Mouse (Mus musculus) right cerebral cortex, adult 2 months (tissue): ENCODE data around the gene Dnajc28.
"Not testable (repeated sequence)": the region's sequence is repeated elsewhere in the genome, so short reads cannot be mapped to it uniquely, and the experiment has no call there.

Source experiments
- DNase-seq, 2 experiments: peaks; one replicate each; pipeline ENCODE4 v3.0.0; 2021 to 2022; ENCODE audit warnings: low spot score in 2 of 2

The Dnajc28 gene

GRCm38 (mm10) chr16:91618511-91619501, at the start of gene Dnajc28:
TSS of gene Dnajc28 (minus strand) at chr16:91619026.
- DNase-seq = peak; percentile 86

- no peak for DNase-seq
Measured at GRCm38 (mm10) chr16:91663795-91664194, 45.0 kb upstream of the Dnajc28 start.

- DNase-seq = peak; percentile 34 to 47
Measured at GRCm38 (mm10) chr16:91662336-91662735, 43.5 kb upstream of the Dnajc28 start.

DNA sequence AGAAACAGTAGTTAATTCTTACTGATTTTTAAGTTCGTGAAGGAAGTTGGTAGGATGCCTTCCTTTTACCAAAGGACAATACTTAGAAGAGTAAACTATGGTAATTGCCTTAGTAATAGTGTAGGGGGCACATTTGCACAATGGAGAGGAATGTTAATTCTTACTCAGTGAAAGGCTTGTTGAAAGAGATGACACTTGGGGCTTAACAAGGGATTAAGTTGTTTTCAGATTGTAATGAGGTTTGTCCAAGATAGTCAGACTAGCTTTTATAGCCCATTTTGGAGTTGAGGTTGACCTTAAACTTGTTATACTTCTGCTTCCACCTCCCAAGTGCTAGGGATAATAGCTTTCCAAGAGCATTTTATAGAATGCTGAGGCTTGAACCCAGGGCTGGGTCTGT, 42.6 kb upstream of the Dnajc28 start:
- DNase-seq = no peak

GRCm38 (mm10) chr16:91659798-91660197, 41.0 kb upstream of the Dnajc28 start:
- DNase-seq = no peak

GRCm38 (mm10) chr16:91658471-91658870, 39.6 kb upstream of the Dnajc28 start:
- DNase-seq = no peak

GRCm38 (mm10) chr16:91657285-91657684, 38.5 kb upstream of the Dnajc28 start:
- DNase-seq = no peak

- DNase-seq = no peak
Measured at GRCm38 (mm10) chr16:91655285-91655684, 36.5 kb upstream of the Dnajc28 start.

GRCm38 (mm10) chr16:91652191-91652590, 33.4 kb upstream of the Dnajc28 start:
- DNase-seq = no peak

DNA sequence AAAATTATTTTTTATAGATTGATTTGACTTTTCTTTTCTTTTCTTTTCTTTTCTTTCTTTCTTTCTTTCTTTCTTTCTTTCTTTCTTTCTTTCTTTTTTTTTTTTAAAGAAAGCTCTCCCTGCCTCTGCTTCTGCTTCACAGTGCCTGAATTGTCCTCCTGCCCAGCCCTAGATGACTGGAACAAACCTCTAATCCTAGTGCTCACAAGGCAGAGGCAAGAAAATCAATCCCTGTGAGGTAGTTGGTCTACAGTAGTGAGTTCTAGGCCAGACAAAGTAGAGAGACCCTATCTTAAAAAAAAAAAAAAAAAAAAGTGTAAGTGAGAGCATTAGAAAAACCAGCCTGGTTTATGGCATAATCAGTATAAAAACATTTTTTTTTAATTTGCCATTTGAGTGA, 31.0 kb upstream of the Dnajc28 start:
- DNase-seq = no peak

DNA sequence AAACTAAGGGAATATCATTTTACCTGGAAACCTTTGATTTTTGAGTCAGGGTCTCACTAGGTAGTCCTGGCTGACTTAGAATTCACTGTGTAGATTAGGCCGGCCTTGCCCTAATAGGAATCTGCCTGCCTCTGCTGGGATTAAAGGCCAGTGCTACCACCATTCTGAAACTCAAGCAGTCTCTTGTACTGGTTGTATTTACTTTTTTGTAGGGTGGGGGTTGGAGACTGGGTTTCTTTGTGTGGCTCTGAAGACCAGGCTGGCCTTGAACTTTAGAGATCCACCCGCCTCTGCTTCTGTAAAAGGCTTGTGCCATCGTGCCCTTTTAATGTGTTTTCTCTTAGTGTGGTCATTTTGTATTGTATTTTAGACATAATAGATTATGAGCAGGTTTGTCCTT, 30.4 kb upstream of the Dnajc28 start:
- DNase-seq = no peak

DNA sequence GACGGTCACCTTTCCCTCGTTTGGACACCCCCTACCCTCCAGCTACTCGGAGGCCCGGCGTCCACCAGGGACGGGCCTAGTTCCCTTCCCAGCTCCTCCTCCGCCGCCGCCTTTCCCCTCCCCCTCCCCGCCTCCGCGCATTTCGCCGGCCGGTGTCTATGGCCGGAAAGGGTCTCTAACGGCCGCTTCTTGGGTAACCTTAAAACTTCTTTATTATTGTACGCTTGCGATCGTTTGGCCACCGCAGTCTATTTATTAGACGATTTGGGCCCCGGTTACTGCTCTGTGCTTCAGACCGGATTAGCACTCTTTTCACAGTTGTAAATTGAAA, 29.4 kb upstream of the Dnajc28 start:
- peak; percentile 63 to 68 for DNase-seq

- peak; percentile 97 for DNase-seq
Measured at GRCm38 (mm10) chr16:91647461-91648219, 28.8 kb upstream of the Dnajc28 start, which contains the start of gene Son. TSS of gene Son (plus strand) at chr16:91647506.

GRCm38 (mm10) chr16:91646681-91647419, 28.0 kb upstream of the Dnajc28 start, which contains the start of gene Gart:
TSS of gene Gart (minus strand) at chr16:91646952.
- peak; percentile 91 to 92 for DNase-seq

- no peak for DNase-seq
Measured at GRCm38 (mm10) chr16:91645995-91646602, 27.3 kb upstream of the Dnajc28 start.

- not testable (repeated sequence) for DNase-seq
Measured at GRCm38 (mm10) chr16:91645420-91645819, 26.6 kb upstream of the Dnajc28 start.

DNA sequence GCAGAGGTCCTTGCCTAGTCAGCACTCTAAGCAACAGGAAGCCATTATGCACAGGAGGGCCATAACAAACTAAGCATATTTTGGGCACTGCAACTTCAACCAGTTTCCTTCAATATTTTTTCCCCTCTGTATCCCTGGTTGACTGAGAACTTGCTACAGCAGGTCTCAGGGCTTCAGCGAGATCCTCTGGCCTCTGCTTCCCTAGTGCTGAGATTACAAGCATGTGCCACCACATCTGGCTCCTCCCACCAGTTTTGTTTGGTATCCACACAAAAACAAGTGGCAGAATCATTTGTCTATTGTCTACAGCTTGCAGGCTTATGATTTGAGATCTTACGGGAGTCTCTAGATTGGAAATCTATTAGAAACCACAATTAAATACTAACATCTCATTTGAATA, 26.1 kb upstream of the Dnajc28 start:
- DNase-seq = no peak

- no peak for DNase-seq
Measured at GRCm38 (mm10) chr16:91640171-91640570, 21.3 kb upstream of the Dnajc28 start.

DNA sequence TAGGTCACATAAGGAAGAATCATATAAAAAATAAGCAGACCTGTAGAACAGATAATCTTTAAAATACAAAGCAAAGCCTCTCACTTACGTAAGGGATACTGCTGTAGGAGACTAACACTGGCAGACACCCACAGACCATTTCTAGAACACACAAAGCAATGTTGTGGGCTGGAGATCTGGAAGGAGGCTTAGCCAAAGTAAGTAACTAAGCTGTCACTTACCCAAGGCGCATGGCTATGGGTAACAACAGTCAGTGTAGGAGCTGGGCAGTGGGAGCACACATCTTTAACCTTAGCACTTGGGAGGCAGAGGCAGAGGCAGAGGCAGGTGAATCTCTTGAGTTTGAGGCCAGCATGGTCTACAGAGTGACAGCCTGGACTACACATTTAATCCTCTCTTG, 20.8 kb upstream of the Dnajc28 start:
- peak; percentile 40 to 52 for DNase-seq

- DNase-seq = no peak
Measured at GRCm38 (mm10) chr16:91639161-91639560, 20.3 kb upstream of the Dnajc28 start.

GRCm38 (mm10) chr16:91633641-91634040, 14.8 kb upstream of the Dnajc28 start:
- DNase-seq = no peak
